Mouse (Mus musculus): ENCODE data around the gene Slx1b.
"Not testable (repeated sequence)": the region's sequence is repeated elsewhere in the genome, so short reads cannot be mapped to it uniquely, and the experiment has no call there.

Gene Slx1b

GRCm38 (mm10) chr7:126702861-126703756, 7.5 kb upstream of the Slx1b start:
- DNase-seq = peak; percentile 79 to 85

DNA sequence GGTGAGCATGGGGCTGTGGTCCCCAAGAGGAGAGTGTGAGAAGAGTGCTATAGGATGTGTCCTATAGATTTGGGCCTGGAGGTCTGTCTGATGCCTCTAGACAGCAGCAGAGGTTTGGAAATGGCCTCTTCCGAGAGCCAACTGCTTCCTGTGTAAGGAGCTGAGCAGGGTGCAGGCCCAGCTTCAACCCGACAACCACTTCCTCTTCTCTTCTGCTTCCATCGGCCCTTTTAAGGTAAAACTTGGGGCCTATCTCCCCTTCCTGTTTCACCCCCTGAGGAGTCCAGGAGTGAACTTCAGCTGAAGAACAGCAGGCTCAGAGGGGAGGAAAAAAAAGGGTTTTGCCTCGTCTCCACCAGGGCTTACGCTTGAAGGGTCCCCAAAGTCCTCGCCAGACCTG, 6.8 kb upstream of the Slx1b start:
- peak; percentile 69 to 84 for DNase-seq

DNA sequence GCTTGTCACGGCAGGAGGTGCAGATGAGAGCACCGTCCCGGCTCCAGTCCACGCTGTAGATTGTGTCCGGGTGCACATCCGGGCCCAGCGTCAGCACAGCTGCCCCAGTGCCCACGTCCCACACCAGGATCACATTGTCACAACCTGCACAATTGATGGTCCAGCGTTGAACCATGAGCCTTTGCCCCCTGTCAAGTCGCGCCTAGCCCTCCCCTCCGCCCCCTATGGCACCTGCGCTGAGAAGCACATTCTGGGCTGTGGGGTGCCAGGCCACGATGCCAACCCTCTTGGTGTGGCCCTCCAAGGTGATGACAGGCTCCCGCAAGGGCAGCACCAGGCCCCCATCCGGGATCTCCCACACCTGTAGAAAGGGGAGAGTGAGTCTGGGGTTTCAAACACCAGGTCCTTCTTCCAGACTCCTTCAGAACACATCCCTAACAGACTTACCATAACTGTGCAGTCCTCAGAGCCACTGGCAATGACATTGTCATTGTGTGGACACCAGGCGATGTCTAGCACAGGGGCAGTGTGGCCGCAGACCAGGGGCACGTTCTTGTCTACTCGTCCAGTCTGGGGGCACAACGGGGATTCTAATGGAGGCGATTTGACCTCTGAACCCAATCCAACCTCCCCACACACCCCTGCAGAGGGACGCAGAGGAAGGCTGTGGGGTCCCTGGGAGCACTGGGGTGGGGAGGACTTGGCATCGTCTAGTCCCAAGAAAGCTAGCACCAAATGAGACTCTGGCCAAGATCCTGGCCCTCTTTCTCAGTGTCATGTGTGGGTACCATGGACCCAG, 6.2 kb upstream of the Slx1b start:
- peak in 1 of 2 experiments; percentile 70 for DNase-seq

GRCm38 (mm10) chr7:126701070-126701469, 5.5 kb upstream of the Slx1b start:
- peak; percentile 93 to 96 for DNase-seq

GRCm38 (mm10) chr7:126700063-126701015, 4.8 kb upstream of the Slx1b start:
- peak in 1 of 2 experiments; percentile 54 for DNase-seq

GRCm38 (mm10) chr7:126697838-126698237, 2.3 kb upstream of the Slx1b start:
- no peak for DNase-seq

DNA sequence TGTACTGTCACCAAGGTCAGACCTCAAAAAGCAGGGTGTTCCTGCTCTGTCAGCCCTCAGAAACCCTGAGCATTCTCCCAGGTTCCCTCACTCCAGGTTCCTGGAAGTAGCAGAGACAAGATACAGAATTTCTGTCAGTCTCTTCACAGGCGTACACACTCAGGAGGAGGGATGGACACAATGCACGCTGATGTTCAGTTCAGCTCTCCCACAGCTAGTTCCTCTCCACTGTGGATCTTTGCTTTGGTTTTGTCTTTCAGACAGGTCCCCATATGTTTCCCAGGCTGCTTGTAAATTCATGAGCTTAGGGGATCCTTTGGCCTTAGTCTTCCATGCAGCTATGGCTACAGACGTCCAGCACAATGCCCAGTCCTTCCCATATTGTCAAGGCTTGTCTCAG, 1.3 kb upstream of the Slx1b start:
- DNase-seq = no peak

- DNase-seq = no peak
Measured at GRCm38 (mm10) chr7:126696303-126696702, 719 bp upstream of the Slx1b start.

GRCm38 (mm10) chr7:126695210-126695611, 373 bp downstream of the Slx1b start, which contains the start of gene Bola2:
Gene Bola2, plus strand, starts transcription at chr7:126695401.
- peak; percentile 76 to 84 for DNase-seq

- no peak for DNase-seq
Measured at GRCm38 (mm10) chr7:126694441-126695051, 1.0 kb downstream of the Slx1b start.

GRCm38 (mm10) chr7:126693781-126694180, 1.8 kb downstream of the Slx1b start:
- no peak for DNase-seq

DNA sequence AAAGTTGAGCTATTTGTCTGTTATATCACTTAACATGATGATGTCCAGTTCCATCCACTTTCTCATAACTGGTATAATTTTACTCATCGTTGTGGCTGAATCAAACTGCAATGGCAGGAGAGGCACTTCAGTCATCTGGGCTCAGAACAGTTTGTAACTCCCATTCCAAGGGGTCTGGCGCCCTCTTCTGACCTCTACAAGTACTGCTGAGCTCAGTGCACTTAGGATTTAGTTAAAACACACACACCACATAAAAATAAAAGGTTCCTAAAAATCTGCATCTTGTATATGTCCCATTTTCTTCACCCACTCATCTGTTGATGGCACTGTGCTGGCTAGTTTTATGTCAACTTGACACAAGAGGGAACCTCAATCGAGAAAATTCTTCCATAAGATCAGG, 2.3 kb downstream of the Slx1b start:
- peak; percentile 82 to 85 for DNase-seq

GRCm38 (mm10) chr7:126692426-126692825, 3.2 kb downstream of the Slx1b start:
- peak in 1 of 2 experiments; percentile 27 for DNase-seq

GRCm38 (mm10) chr7:126691676-126692075, 3.9 kb downstream of the Slx1b start:
- no peak for DNase-seq

DNA sequence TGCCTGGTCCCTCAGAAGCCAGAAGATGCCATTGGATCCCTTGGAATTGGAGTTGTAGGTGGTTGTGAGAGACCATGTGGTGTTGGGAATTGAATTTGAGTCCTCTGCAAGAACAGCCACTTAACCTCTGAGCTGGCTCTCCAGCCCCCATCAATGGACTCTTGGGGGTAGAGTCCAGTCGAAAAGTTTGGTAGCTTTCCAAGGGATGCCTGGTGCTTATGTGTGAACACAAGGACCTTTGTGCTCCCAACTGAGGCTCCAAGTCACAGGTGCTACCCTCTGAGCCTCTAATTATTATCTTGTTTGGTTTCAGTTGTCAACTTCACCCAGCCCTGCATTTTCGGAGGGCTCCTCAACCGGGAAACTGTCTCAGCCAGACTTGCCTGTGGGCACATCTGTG, 4.8 kb downstream of the Slx1b start:
- DNase-seq = no peak

GRCm38 (mm10) chr7:126689021-126689420, 6.6 kb downstream of the Slx1b start:
- DNase-seq = no peak

DNA sequence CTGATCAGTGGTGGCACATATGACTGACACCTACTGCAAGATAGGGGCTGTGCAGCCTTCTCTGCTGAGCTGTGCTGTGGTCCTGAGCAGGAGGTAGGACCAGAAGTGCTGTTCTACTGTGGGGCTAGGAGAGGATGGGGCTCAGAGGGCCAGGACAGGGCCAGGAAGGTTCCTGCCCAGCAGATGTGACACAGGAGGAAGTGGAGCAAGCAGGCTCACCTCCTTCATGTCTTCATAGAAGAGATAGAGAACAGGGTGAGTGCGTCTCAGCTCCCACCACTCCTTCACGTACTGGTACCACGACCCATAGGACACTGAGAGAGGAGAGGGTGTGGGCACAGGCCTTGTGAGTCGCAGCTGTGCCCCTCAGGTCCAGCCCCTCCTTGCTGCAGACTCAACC, 7.4 kb downstream of the Slx1b start:
- not testable (repeated sequence) for DNase-seq

DNA sequence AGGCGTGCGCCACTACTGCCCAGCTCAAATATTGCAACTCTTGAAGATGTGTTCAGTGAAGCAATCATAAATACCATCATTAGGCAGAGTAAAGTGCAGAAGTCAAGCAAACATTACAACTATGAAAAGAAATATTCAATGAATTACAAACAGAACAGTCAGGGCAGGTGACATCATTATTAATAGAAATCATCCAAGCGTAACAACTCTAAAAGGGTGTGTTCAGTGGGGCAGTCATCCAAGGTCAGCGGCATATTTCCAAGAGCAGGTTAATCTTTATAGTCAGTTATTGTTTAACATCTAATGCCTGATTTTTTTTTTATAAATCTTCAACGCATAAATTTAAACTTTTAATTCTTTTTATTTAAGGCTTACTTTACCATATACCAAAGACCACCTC, 14.4 kb downstream of the Slx1b start:
- no peak for DNase-seq

DNA sequence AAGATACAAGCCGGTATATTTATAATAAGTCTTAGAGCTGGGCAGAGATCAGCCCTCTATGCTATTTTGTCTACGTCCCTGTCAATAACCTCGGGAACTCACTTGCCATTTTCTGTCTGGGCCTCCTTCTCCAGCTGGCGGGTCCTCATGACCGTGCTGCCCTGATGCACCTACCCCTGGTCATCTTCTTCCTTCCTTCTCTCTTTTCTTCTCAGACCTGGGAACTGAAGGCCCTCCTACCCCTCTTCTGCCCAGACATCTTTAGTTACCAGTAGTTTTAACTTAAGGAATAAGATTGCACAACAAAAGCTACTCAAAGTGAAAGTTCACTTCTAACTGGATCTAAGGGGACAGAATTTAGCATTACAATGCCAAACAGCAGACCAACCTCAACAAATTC, 15.9 kb downstream of the Slx1b start:
- no peak for DNase-seq

DNA sequence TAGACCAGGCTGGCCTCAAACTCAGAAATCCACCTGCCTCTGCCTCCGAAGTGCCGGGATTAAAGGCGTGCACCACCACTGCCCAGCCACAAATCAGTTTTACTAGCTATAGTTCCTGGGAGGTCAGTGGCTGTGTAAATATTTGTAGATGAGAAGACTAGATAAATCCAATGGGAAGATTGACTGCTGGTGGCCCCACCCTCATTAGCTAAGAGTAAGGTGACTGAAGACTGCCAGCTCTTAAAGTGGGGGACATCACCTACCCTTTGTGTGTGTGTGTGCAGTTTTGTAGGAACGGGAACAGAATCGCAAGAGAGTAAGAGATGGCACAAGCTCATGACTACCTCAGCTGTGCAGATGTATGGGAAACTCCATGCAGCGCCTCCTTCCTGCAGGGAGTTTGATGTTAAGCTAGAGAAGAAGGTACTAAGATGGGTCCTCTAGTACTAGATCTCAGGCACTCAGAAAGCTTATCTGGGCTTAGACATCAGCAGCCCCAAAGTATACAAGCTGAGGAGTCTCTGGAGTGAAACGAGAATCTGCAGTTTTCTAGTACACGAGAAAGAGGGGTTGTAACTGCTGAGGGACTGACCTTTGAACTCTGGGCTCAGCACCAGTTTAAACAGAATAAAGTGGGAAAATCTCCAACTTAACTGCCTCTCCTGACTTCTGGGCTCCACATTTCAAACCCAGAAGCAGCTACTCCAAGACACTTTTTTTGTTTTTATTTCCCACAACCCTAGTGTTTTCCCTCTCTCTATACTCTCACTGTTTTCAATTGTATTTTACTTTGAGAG, 16.8 kb downstream of the Slx1b start:
- DNase-seq = no peak

DNA sequence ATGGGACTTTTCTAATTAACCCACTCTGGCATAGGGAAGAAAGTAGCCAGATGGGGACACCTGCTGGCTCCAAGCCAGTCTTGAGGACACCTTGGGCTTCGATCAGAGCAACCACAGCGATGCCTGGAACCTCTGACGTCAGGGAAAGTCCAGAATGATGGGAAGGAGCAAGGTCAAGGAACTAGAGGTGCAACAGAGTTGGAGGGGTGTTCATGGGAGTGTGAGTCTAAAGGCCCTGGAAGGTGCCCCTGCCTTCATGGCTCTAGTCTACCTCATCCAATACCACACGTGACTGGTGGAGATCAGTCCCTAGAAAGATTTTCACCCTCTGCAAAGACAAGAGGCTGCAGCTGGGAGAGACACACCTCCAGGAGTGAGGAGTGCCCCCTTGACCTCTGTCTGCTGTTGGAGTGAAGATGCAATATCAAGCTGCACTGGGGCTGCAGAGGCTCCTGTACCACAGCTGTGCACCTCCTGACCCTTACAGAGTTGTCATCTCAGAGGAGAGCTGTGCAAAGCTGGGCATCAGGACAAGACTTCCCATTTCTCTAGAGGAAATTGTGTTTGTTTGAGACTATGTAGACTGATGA, 18.9 kb downstream of the Slx1b start:
- DNase-seq = no peak

All from thymus, postnatal 36 days (tissue).